Mouse (Mus musculus) spleen, postnatal 14 days (tissue): ENCODE results near the gene Aatk.

ENCODE experiments used
- DNase-seq, 2 experiments: peaks; one replicate each; pipeline ENCODE4 v3.0.0; 2021 to 2022; ENCODE audit warnings: low spot score in 2 of 2

Gene Aatk

GRCm38 (mm10) chr11:119989115-119989564 lies 57.8 kb downstream of the Aatk start:
- no peak for DNase-seq

DNA sequence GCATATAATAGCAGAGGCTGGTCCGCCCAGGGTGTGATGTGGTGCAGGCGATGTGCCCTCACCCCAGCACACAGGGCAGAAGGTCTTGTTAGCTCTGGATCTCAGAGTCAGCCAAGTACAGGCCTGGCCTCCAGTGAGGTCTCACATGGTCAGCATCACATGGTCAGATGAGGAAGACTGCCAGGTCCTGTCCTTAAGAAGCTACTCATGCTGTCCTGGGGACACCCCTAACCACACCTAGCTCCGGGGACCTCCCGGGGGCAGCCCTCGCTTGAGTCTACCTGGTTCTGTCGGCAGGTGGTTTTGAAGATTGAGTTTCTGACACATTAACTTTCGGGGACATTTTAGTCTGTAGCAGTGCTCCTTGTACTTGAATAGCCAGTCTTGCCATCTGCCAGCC lies 58.6 kb downstream of the Aatk start:
- no peak for DNase-seq

GRCm38 (mm10) chr11:119987876-119988275 lies 59.1 kb downstream of the Aatk start:
- DNase-seq = no peak

- no peak for DNase-seq
These were observed 60.1 kb downstream of the Aatk start for GRCm38 (mm10) chr11:119986751-119987425.

GRCm38 (mm10) chr11:119983151-119983550 lies 63.8 kb downstream of the Aatk start:
- no peak for DNase-seq

DNA sequence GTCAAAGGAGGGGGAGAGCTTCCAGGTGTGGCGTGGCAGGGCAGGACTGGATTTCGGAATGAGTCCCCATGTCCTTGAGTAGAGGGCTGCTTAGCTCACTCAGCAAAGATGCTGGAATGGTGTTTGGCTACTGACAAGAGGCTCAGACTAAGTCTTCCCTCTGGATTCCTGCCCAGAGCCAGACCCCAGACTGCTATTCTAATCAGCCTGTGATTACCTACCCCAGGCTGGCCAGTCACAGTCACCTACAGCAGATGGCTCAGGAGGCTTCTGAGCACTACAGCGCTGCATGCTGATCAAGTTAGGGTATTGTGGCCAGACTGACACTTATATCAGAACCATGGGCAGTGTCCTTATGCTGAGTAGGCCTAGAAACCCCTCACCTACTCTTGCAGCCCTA lies 64.7 kb downstream of the Aatk start:
- DNase-seq = no peak

DNA sequence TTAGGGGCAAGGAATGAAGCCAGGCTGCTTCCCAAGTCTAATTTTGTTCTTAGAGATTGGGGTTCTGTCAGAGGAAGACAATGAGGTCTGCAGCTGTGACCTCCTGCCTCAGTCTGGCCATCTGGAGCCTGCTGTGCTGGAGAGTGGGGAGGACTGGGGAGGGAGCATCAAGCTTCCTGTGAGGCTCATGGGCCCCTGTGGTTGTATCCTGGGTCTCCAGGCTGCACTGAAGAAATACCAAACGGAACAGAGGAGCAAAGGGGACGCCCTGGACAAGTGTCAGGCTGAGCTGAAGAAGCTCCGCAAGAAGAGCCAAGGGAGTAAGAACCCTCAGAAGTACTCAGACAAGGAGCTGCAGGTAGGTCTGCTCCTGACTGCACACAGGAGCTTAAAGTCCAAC lies 65.2 kb downstream of the Aatk start:
- DNase-seq = no peak

GRCm38 (mm10) chr11:119979596-119980385 lies 67.2 kb downstream of the Aatk start:
- no peak for DNase-seq

- no peak for DNase-seq
These were observed 68.3 kb downstream of the Aatk start for GRCm38 (mm10) chr11:119978701-119979100.

DNA sequence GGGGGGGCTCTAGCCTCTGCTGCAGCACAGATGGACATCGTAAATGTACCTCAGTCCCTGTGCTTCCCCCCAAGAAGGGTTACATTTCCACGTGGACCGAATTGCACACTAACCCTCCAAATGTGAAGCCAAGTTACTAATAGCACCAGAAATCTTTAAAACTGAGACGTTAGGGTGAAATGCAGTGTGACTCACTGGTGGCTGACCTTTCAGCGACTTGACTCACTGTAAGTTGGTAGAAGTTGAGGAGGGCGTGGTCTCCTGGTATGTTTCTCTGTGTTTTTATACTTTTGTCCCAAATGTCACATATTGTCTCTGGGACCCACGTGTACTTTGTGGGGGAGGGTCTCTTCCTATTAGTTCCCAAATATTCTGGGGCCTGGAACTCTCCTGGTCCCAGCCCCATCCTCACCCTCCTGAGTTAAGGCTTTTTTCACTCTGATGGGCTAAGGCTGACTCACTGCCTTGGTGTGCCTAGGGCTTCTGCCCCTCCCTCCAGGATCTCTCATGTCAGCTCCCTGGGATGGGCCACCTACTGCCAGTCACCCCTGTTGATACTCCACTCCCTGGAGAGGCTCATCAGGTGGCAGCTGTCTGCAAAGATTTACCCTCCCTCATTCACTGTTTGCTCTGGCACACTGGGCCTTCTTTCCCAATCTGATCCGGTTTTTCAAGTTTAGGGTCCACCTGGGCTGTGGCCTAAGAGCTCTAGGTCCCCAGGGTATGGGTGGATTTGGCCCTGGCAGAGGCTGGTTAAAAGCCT lies 71.0 kb downstream of the Aatk start:
- no peak for DNase-seq

DNA sequence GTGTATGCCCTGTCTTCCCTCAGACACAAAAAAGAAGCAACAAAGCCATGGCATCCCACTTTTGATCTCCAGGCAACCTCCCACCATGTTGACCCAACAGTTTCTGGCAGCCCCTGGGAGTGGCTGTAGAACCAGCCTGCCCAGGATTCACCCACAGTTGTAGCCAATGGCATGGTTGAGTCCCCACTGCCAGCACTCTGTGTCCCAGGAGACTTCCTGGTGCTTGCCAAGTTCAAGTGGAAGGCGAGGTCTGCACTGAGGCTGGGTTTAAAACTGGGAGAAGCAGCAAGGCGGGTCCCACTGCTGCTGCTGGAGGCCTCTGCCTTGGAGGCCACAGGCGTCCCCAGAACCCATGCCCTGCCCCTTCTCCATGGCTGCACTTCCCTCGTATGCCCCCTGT lies 73.2 kb downstream of the Aatk start:
- no peak for DNase-seq

DNA sequence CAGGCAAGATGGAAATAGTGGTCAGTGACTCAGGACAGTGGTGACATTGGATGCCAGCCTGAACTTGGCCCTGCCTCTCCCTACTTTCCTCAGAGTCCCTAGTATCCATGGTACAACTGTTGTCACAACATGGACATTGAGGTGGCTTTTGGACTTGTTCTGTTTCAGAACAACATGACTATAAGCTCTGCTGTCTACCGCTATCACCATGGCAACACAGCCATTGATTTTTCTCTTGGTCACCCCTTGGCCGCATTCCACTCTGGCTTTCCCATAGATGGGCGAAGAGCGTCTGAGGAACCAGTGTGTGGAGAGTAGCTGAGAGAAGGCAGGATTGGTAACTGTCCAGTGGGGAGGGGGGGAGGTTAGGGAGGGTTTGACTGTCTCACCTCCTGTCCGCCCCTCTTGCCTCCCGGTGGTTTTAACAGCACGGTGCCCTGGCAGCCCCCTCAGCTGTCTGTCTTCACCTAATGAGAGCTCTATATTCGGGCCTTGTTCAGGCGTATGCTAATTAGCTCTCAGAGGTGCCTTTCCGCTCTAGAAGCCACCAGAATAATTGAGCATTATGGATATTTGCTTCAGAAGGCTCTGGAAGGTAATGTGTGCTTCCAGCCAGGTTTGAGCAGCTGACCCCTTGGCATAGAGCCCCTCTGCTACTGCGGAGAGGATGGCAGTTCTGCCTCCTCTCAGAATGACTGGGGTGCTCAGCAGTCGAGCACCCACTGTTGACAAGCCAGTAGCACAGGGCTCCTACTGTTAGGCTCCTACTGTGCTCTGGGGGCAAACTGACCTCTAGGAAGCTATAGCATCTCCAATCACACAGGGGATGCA lies 76.7 kb downstream of the Aatk start:
- no peak for DNase-seq

DNA sequence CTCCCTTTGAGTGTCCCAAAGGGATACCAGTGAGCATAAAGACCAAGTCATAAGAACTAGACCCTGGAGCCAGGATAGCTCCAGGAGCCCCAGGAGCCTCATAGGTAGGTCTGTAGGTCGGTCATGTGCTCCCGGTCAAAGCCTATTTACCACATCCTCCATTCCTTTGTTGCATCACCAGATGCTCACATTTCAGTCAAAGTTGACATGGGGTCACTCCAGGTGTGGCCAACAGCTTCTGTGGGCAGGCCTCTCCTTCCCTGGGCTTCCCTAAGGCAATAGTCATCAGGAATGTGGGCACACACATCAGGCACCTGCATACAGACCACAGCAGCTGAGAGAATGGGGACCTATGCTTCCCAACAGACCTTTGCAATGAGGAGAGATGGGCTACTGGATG lies 79.1 kb downstream of the Aatk start:
- DNase-seq = no peak

DNA sequence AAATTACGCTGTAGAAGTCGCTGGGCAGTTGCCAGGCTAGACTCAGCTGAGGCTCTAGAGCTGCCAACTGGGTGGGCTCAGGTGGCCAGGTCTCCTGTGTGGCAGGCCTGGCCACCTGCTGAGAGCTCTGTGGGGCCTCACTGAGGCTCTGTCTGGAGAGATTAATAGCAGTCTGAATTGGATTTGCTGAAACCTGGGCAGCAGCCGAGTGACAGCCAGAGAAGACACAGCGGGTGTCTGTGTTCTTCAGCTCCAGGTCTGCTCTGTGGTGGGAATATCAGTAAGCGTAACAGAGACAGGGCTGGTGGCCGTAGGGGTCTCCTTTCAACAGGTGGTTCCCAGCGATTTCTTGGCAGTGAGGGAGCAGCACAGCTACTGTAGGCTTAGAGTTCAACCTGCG lies 79.6 kb downstream of the Aatk start:
- DNase-seq = no peak

GRCm38 (mm10) chr11:119966294-119966693 lies 80.7 kb downstream of the Aatk start:
- DNase-seq = no peak

- no peak for DNase-seq
These were observed 81.9 kb downstream of the Aatk start for GRCm38 (mm10) chr11:119965053-119965452.

GRCm38 (mm10) chr11:119961511-119961910 lies 85.5 kb downstream of the Aatk start:
- DNase-seq = no peak

- no peak for DNase-seq
These were observed 86.3 kb downstream of the Aatk start for GRCm38 (mm10) chr11:119960671-119961070.

DNA sequence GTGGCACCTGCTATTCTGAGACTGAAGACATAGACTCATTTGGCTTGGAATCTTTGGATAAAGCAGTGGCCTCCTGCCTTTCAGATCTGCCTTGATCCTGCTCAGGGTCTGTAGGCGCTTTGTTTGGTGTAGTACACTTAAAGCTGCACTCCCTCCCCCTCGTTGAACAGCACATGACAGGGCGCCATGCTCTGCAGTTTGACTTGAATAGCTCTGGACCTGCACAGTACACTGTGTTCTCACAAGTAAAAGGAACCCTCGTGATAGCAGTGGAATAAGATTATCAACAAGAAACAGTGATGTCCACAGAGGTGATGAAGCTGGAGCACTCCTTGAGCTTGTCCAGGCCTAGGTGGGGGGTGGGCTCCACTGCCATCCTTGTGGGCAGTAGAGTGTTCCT lies 87.3 kb downstream of the Aatk start:
- DNase-seq = no peak

GRCm38 (mm10) chr11:119958856-119959255 lies 88.1 kb downstream of the Aatk start:
- DNase-seq = no peak
